Mouse (Mus musculus) midbrain, embryonic 12.5 days (tissue): ENCODE results near the gene Ddr2. TPM values are rescaled to one million over a fixed set of nuclear protein-coding genes. Genes with fewer than 3 reads are reported as not detected.
A peak's percentile ranks its signal among the peaks of the same experiment; 100 is the strongest.

Source experiments
- ATAC-seq: fragments of 200-750 bp; cut with Nextera tagmentation; 2 replicates; pipeline ENCODE4 v1.8.0; 2017; ENCODE audit warnings: low read depth, moderate TSS enrichment, moderate library complexity; ENCODE audit not compliant: low FRiP score
- H3K27ac ChIP-seq: fragments of 300-500 bp; sonication (generic); replicated peaks from 2 replicates; pipeline ENCODE4 v1.5.1; 2016; ENCODE audit warnings: mild to moderate bottlenecking
- H3K27me3 ChIP-seq: fragments of 300-500 bp; sonication (generic); 2 replicates; pipeline ENCODE4 v1.6.1; 2016; ENCODE audit warnings: mild to moderate bottlenecking
- H3K36me3 ChIP-seq: fragments of 300-500 bp; sonication (generic); 2 replicates; pipeline ENCODE4 v1.6.1; 2016
- H3K4me1 ChIP-seq: fragments of 300-500 bp; sonication (generic); 2 replicates; pipeline ENCODE4 v1.6.1; 2016
- H3K4me2 ChIP-seq: fragments of 300-500 bp; sonication (generic); replicated peaks from 2 replicates; pipeline ENCODE4 v1.6.1; 2016; ENCODE audit warnings: mild to moderate bottlenecking, moderate library complexity
- H3K4me3 ChIP-seq: fragments of 300-500 bp; sonication (generic); 2 replicates; pipeline ENCODE4 v1.5.1; 2016; ENCODE audit warnings: mild to moderate bottlenecking
- H3K9ac ChIP-seq: fragments of 300-500 bp; sonication (generic); replicated peaks from 2 replicates; pipeline ENCODE4 v1.6.1; 2016; ENCODE audit warnings: mild to moderate bottlenecking, moderate library complexity
- H3K9me3 ChIP-seq: fragments of 300-500 bp; sonication (generic); 2 replicates; pipeline ENCODE4 v1.6.1; 2016; ENCODE audit warnings: mild to moderate bottlenecking
- WGBS: fragments of 180-500 bp; shearing (Covaris S2); methylation state at CpG from one replicate; pipeline ENCODE4 v1.1.7; 2016; 5-methylcytosine and 5-hydroxymethylcytosine counted together
- polyA plus RNA-seq: library from polyadenylated mRNA; unstranded; fragments of >200 nt; fragmentation: Nextera tagmentation; extraction: Ambion mirVana; gene quantifications from 2 replicates; pipeline ENCODE4 v1.2.1, GENCODE M21; 2016

Gene Ddr2
- polyA plus RNA-seq, 1 experiment from 2014 or later, result 31.1 TPM

- Histone ChIP-seq H3K4me3 (no peak overlapping the region), H3K27ac (no peak overlapping the region), H3K4me2 (no peak overlapping the region), H3K9ac (no peak overlapping the region), H3K4me1 (no peaks in the 10 kb centered on the region), H3K9me3 (no peaks in the 10 kb centered on the region), H3K27me3 (no peaks in the 10 kb centered on the region), H3K36me3 (peaks cover 66% of the 10 kb centered on the region)
- ATAC-seq, result no peak
- 94% methylated on average over 10 of the region's 10 CpGs for WGBS
Observed at GRCm38 (mm10) chr1:169953106-169953505, 157.5 kb downstream of the Ddr2 start.

GRCm38 (mm10) chr1:169952636-169953035 lies 157.9 kb downstream of the Ddr2 start:
- no peak overlapping the region for H3K4me2 ChIP-seq
- H3K27ac ChIP-seq, result no peak overlapping the region
- H3K4me1 ChIP-seq, result no peaks in the 10 kb centered on the region
- H3K9ac ChIP-seq, result no peak overlapping the region
- H3K9me3 ChIP-seq, result no peaks in the 10 kb centered on the region
- peaks cover 61% of the 10 kb centered on the region for H3K36me3 ChIP-seq
- 93% methylated on average over 10 of the region's 10 CpGs for WGBS
- ATAC-seq, result no peak
- H3K4me3 ChIP-seq, result no peak overlapping the region
- no peaks in the 10 kb centered on the region for H3K27me3 ChIP-seq

- Histone ChIP-seq H3K27me3 (no peaks in the 10 kb centered on the region), H3K4me1 (no peaks in the 10 kb centered on the region), H3K9ac (no peak overlapping the region), H3K4me2 (no peak overlapping the region), H3K36me3 (peaks cover 54% of the 10 kb centered on the region), H3K4me3 (no peak overlapping the region), H3K9me3 (no peaks in the 10 kb centered on the region), H3K27ac (no peak overlapping the region)
- no peak for ATAC-seq
- WGBS, result 84% methylated on average over 6 of the region's 6 CpGs
Observed at GRCm38 (mm10) chr1:169951561-169951960, 159.0 kb downstream of the Ddr2 start.

GRCm38 (mm10) chr1:169950651-169951050 lies 159.9 kb downstream of the Ddr2 start:
- ATAC-seq, result no peak
- H3K27me3 ChIP-seq, result no peaks in the 10 kb centered on the region
- no peak overlapping the region for H3K9ac ChIP-seq
- WGBS, result 93% methylated on average over 4 of the region's 4 CpGs
- H3K4me2 ChIP-seq, result no peak overlapping the region
- H3K9me3 ChIP-seq, result no peaks in the 10 kb centered on the region
- H3K4me1 ChIP-seq, result no peaks in the 10 kb centered on the region
- H3K27ac ChIP-seq, result no peak overlapping the region
- no peak overlapping the region for H3K4me3 ChIP-seq
- peaks cover 45% of the 10 kb centered on the region for H3K36me3 ChIP-seq

GRCm38 (mm10) chr1:169949981-169950380 lies 160.6 kb downstream of the Ddr2 start:
- 61% methylated on average over 7 of the region's 7 CpGs for WGBS
- no peaks in the 10 kb centered on the region for H3K4me1 ChIP-seq

GRCm38 (mm10) chr1:169948866-169949265 lies 161.7 kb downstream of the Ddr2 start:
- Histone ChIP-seq H3K27ac (no peak overlapping the region), H3K9me3 (no peaks in the 10 kb centered on the region), H3K4me1 (no peaks in the 10 kb centered on the region), H3K36me3 (peaks cover 29% of the 10 kb centered on the region), H3K9ac (no peak overlapping the region), H3K4me3 (no peak overlapping the region), H3K4me2 (no peak overlapping the region), H3K27me3 (no peaks in the 10 kb centered on the region)
- 82% methylated on average over 7 of the region's 7 CpGs for WGBS
- no peak for ATAC-seq

More at GRCm38 (mm10) chr1:169949981-169950380, 160.6 kb downstream of the Ddr2 start:
- no peaks in the 10 kb centered on the region for H3K9me3 ChIP-seq
- no peaks in the 10 kb centered on the region for H3K27me3 ChIP-seq
- no peak overlapping the region for H3K4me2 ChIP-seq
- H3K9ac ChIP-seq, result no peak overlapping the region
- no peak overlapping the region for H3K27ac ChIP-seq
- peaks cover 38% of the 10 kb centered on the region for H3K36me3 ChIP-seq
- ATAC-seq, result no peak
- no peak overlapping the region for H3K4me3 ChIP-seq

- WGBS, result 81% methylated on average over 7 of the region's 7 CpGs
- Histone ChIP-seq H3K9me3 (no peaks in the 10 kb centered on the region), H3K4me3 (no peak overlapping the region), H3K9ac (no peak overlapping the region), H3K27ac (no peak overlapping the region), H3K4me2 (no peak overlapping the region), H3K4me1 (no peaks in the 10 kb centered on the region), H3K36me3 (peaks cover 24% of the 10 kb centered on the region), H3K27me3 (no peaks in the 10 kb centered on the region)
- ATAC-seq, result no peak
Observed at GRCm38 (mm10) chr1:169948280-169948679, 162.3 kb downstream of the Ddr2 start.

- no peaks in the 10 kb centered on the region for H3K4me1 ChIP-seq
- no peak overlapping the region for H3K4me2 ChIP-seq
- H3K27ac ChIP-seq, result no peak overlapping the region
- no peak overlapping the region for H3K9ac ChIP-seq
- H3K9me3 ChIP-seq, result no peaks in the 10 kb centered on the region
- WGBS, result 85% methylated on average over 6 of the region's 6 CpGs
- no peak for ATAC-seq
- H3K4me3 ChIP-seq, result no peak overlapping the region
- peaks cover 17% of the 10 kb centered on the region for H3K36me3 ChIP-seq
- H3K27me3 ChIP-seq, result no peaks in the 10 kb centered on the region
Observed at GRCm38 (mm10) chr1:169947654-169948053, 162.9 kb downstream of the Ddr2 start.

- H3K9ac ChIP-seq, result no peak overlapping the region
Observed at GRCm38 (mm10) chr1:169946004-169946403, 164.6 kb downstream of the Ddr2 start.

GRCm38 (mm10) chr1:169939345-169939744 lies 171.2 kb downstream of the Ddr2 start:
- Histone ChIP-seq H3K4me1 (no peaks in the 10 kb centered on the region; the same call in 1 of the 2 replicates), H3K9me3 (no peaks in the 10 kb centered on the region), H3K27me3 (0 out of 2 replicates have a peak, but pooled peaks cover 6% of the 10 kb centered on the region), H3K27ac (no peak overlapping the region), H3K4me3 (no peak overlapping the region), H3K9ac (no peak overlapping the region), H3K36me3 (no peaks in the 10 kb centered on the region), H3K4me2 (no peak overlapping the region)
- 9% methylated on average over 2 of the region's 2 CpGs for WGBS
- ATAC-seq, result no peak

More at GRCm38 (mm10) chr1:169946004-169946403, 164.6 kb downstream of the Ddr2 start:
- no peaks in the 10 kb centered on the region for H3K9me3 ChIP-seq
- H3K4me3 ChIP-seq, result no peak overlapping the region
- H3K4me1 ChIP-seq, result no peaks in the 10 kb centered on the region
- no peak for ATAC-seq
- no peak overlapping the region for H3K27ac ChIP-seq
- H3K4me2 ChIP-seq, result no peak overlapping the region
- H3K36me3 ChIP-seq, result peaks cover 7% of the 10 kb centered on the region; the same call in 1 of the 2 replicates
- no peaks in the 10 kb centered on the region for H3K27me3 ChIP-seq
- 86% methylated on average over 3 of the region's 3 CpGs for WGBS

GRCm38 (mm10) chr1:169934005-169934725 lies 176.4 kb downstream of the Ddr2 start:
- peak overlapping the region; percentile 48 for H3K4me2 ChIP-seq
- no peak overlapping the region for H3K9ac ChIP-seq
- peak; percentile 76 for ATAC-seq
- peak overlapping the region; percentile 54 for H3K27ac ChIP-seq
- H3K27me3 ChIP-seq, result peaks cover 10% of the 10 kb centered on the region; the same call in 1 of the 2 replicates
- WGBS, result 30% methylated on average over 16 of the region's 16 CpGs
- H3K4me1 ChIP-seq, result peaks cover 7% of the 10 kb centered on the region
- H3K36me3 ChIP-seq, result no peaks in the 10 kb centered on the region
- H3K9me3 ChIP-seq, result no peaks in the 10 kb centered on the region
- H3K4me3 ChIP-seq, result peak overlapping the region; percentile 31

GRCm38 (mm10) chr1:169932122-169932746 lies 178.3 kb downstream of the Ddr2 start:
- 59% methylated on average over 7 of the region's 7 CpGs for WGBS
- no peak for ATAC-seq
- Histone ChIP-seq H3K36me3 (no peaks in the 10 kb centered on the region), H3K27ac (no peak overlapping the region), H3K4me3 (no peak overlapping the region), H3K9me3 (no peaks in the 10 kb centered on the region), H3K9ac (no peak overlapping the region), H3K4me2 (no peak overlapping the region), H3K4me1 (peaks cover 20% of the 10 kb centered on the region), H3K27me3 (peaks cover 4% of the 10 kb centered on the region; the same call in 1 of the 2 replicates)
